Mouse (Mus musculus) cerebellum, postnatal 25 days (tissue): ENCODE measurements at regions not wholly inside any gene's neighbourhood (a gene's known extent, or its start where the extent isn't known, plus 50 kb on each side); places are given as distances from the start of the nearest gene placed in this dataset.
"Not testable (repeated sequence)": the region's sequence is repeated elsewhere in the genome, so short reads cannot be mapped to it uniquely, and the experiment has no call there.

Experiments
- DNase-seq, 2 experiments: peaks; one replicate each; pipeline ENCODE4 v3.0.0; 2021; ENCODE audit warnings: mixed read lengths in 2 of 2

GRCm38 (mm10) chr13:85988633-85989032 lies 58.1 kb downstream of the Cox7c start:
- DNase-seq, result no peak

- no peak for DNase-seq
Observed at GRCm38 (mm10) chr13:85982089-85982488, 64.6 kb downstream of the Cox7c start.

GRCm38 (mm10) chr13:85964005-85964404 lies 82.7 kb downstream of the Cox7c start:
- not testable (repeated sequence) for DNase-seq

GRCm38 (mm10) chr13:85955284-85955683 lies 91.4 kb downstream of the Cox7c start:
- no peak for DNase-seq

- no peak for DNase-seq
Observed at GRCm38 (mm10) chr13:85952896-85953295, 93.8 kb downstream of the Cox7c start.

- DNase-seq, result no peak
Observed at GRCm38 (mm10) chr13:85926825-85927737, 119.6 kb downstream of the Cox7c start.

- no peak for DNase-seq
Observed at GRCm38 (mm10) chr13:85926323-85926722, 120.4 kb downstream of the Cox7c start.

- no peak for DNase-seq
Observed at GRCm38 (mm10) chr13:85922696-85923095, 124.0 kb downstream of the Cox7c start.

GRCm38 (mm10) chr13:85901796-85902195 lies 144.9 kb downstream of the Cox7c start:
- no peak for DNase-seq

GRCm38 (mm10) chr13:85897656-85898055 lies 149.0 kb downstream of the Cox7c start:
- no peak for DNase-seq

- DNase-seq, result peak in 1 of 2 experiments; percentile 4
Observed at GRCm38 (mm10) chr13:85895141-85895540, 151.6 kb downstream of the Cox7c start.

- DNase-seq, result not testable (repeated sequence)
Observed at GRCm38 (mm10) chr13:85889846-85890245, 156.9 kb downstream of the Cox7c start.

- no peak for DNase-seq
Observed at GRCm38 (mm10) chr13:85882817-85883216, 163.9 kb downstream of the Cox7c start.

GRCm38 (mm10) chr13:85863745-85864144 lies 183.0 kb downstream of the Cox7c start:
- no peak for DNase-seq

GRCm38 (mm10) chr13:85848276-85848675 lies 198.4 kb downstream of the Cox7c start:
- DNase-seq, result no peak

- no peak for DNase-seq
Observed at GRCm38 (mm10) chr13:85829894-85830293, 216.8 kb downstream of the Cox7c start.
